Mouse (Mus musculus) liver, embryonic 14.5 days (tissue): ENCODE data around the gene E130308A19Rik.

Experiments
- CTCF ChIP-seq: IDR thresholded peaks from 2 replicates; pipeline ENCODE4 v1.5.1; 2016; ENCODE audit warnings: antibody characterized with exemption, low read depth, control low read depth
- EP300 ChIP-seq: IDR thresholded peaks from 2 replicates; pipeline ENCODE4 v1.6.1; 2016; ENCODE audit warnings: antibody characterized with exemption, low read depth

- TF ChIP-seq EP300 (no peak), CTCF (no peak)
These were observed 19.0 kb downstream of the E130308A19Rik start for GRCm38 (mm10) chr4:59644992-59645391.
